Mouse (Mus musculus) megakaryocyte, adult 5-6 weeks (primary cell): ENCODE measurements around the gene Nop14. TPM values are rescaled to one million over a fixed set of nuclear protein-coding genes. Genes with fewer than 3 reads are reported as not detected.
"Not testable (repeated sequence)": the region's sequence is repeated elsewhere in the genome, so short reads cannot be mapped to it uniquely, and the experiment has no call there.

Experiments
- ATAC-seq: 2 replicates; pipeline ENCODE4 v1.8.0; 2016; ENCODE audit warnings: mild to moderate bottlenecking, inconsistent platforms; ENCODE audit not compliant: poor library complexity, severe bottlenecking
- total RNA-seq, 2 experiments: library from RNA; stranded (forward) in 1 of 2; stranded (reverse) in 1 of 2; fragments of 153-499, 151-499 nt in 1 of 2; fragments of 221-1000, 200-1000 nt in 1 of 2; gene quantifications; 2 replicates each; pipeline versions ENCODE4 v1.2.3 to v1.2.4; 2015 to 2017

Nop14 gene
- total RNA-seq, 2 experiments from 2014 or later = 10.1 to 19.2 TPM

DNA sequence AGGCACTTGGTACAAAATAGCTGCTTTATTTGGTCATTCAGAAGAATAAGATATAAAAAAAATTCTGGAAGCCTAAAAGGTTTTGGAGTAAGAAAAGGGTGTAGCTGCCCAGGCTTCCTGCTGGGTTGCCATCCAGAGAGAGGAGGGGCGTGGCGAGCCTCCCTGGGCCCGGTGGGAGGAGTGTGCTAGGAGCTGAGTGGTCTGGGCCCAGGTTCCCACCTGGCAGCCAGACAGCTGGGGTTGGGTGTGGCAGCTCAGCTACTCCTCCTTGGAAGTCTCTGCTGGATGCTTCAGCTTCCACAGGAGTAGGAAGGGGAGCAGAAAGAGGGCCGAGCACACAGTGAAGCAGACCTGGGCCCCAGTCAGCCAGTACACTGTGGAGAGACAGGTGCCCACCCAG, 26.3 kb downstream of the Nop14 start:
- ATAC-seq = no peak

DNA sequence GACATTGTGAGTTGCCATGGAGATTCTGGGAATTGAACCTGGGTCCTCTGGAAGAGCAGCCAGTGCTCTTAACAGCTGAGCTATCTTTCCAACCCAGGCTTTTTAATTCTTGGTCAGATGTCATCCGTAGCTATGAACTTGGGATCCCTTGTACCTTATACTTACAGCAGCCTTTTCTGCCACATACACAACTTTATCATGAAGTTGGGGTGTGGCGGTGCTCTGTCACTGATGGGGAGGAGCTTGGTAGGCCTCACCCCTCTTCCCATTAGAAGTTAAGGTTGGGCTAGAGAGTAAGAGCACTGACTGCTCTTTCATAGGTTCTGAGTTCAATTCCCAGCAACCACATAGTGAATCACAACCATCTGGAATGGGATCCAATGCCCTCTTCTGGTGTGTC, 27.0 kb downstream of the Nop14 start:
- ATAC-seq = no peak

- ATAC-seq = no peak
These were observed 50.0 kb downstream of the Nop14 start for GRCm38 (mm10) chr5:34609966-34610365.

DNA sequence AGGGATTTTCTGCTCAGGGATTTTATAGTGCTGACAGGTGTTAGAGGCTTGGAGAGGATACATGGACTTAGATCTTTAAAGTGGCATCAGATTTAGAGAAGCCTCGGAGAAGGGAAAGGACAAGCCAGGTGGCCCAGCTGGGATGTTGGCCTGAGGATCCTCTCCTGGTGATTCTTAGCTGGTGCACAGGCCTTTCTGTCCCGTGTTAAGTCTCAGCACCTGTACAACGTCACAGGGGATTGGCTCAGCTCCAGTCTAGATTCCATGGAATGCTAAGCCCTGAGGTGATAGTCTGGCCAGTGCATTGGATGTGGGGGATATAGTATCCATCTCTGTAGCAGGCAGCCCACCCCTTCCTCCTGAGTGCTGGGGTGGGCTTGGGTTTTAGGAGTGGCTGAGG, 51.7 kb downstream of the Nop14 start:
- no peak for ATAC-seq

DNA sequence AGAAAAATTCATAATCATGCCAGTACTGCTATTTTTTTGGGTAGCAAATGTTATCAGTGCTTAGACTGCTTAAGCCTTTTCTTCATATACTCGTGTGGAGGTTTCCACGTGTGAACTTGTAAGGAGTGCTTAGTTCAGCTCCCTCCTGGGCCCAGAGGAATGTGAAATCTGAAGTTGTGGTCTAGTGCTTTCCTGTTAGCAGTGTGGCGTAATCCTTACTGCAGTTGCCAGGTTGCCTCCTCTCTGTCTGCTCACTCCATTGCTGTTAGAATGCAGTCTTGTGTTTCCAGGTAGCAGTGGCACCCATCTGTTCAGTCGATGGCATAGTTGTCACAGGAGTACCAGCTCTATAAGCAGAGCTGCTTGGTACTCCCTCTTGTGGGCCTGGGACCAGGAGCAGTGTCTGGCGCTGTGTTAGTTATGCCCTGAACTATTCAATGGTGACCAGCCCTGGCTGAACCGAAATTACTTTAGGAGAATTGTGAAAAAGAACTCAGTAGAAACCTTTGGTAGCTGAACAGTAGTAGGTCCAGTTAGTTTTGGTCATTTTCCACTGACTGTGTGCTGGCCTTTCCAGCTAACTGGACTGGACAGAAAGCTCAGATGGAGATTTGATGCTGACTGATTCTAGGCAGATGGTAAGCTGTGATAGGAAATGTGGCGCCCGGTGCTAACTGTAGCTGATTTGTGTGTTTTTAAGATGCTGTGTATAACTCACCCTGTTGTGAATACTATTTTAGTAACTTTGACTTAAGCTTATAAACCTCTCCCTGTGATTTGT, 52.7 kb downstream of the Nop14 start:
- ATAC-seq = peak; percentile 88

- no peak for ATAC-seq
These were observed 55.4 kb downstream of the Nop14 start for GRCm38 (mm10) chr5:34604576-34604975.

DNA sequence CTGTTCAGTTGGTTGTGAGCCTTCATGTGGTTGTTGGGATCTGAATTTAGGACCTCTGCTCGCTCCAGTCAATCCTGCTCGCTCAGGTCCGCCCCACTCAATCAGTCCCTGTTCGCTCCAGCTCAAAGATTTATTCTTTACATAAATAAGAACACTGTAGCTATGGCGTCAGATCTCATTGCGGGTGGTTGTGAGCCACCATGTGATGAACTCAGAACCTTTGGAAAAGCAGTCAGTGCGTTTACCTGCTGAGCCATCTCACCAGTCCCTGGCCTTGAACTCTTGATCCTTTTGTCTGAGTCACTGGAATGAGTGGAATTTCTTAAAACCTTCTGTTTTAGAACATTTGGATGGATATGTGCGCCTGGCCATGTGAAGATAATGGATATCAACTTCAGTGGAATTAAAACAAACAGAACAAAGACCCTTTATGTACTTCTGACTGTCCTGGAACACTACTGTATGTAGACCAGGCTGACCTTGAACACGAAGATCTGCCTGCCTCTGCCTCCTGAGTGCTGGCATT, 66.7 kb downstream of the Nop14 start:
- no peak for ATAC-seq

- no peak for ATAC-seq
These were observed 67.3 kb downstream of the Nop14 start for GRCm38 (mm10) chr5:34592666-34593065.

- ATAC-seq = not testable (repeated sequence)
These were observed 67.7 kb downstream of the Nop14 start for GRCm38 (mm10) chr5:34592224-34592623.

DNA sequence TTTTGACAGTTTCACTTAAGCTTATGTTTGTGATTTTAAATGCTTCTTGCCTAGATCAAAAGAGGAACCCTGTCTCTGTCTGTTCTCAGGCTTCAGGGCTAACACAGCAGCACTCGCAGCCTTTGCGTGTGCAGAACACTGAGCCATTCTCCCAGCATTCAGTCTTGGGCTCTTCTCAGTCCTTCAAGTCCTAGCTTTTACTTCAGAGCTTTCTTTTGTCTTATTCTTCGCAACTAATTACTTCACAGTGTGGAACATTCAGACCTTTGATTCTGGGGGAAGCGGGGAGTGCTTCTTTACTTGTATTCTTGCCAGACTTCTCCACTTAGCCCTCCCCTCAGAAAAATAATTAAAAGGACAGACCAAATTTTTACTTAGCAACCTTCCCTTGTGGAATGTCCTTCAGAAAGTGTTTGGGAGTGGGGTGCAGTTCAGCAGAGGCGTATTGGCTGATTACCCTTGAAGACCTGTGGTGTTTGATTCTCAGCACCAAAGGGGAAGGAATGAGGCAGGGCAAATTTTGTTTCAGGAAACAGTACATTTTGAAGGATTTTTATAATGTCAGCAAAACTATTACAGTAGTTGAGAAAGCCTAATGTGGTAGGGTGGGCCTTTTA, 68.5 kb downstream of the Nop14 start:
- no peak for ATAC-seq

- no peak for ATAC-seq
These were observed 69.2 kb downstream of the Nop14 start for GRCm38 (mm10) chr5:34590702-34591101.

GRCm38 (mm10) chr5:34590059-34590458, 69.9 kb downstream of the Nop14 start:
- ATAC-seq = no peak

Other genes with a start within 250 kb of the Nop14 start
- 10.9 and 12.1 TPM in 2 replicates for gene Tnip2, start 146.2 kb downstream of the Nop14 start, total RNA-seq (2015)
- gene Tnip2, start 146.2 kb downstream of the Nop14 start, total RNA-seq (2017) = 34.4 and 41.3 TPM in 2 replicates
- gene Sh3bp2, start 134.3 kb downstream of the Nop14 start, total RNA-seq (2015) = 34.7 and 38.5 TPM in 2 replicates
- gene Sh3bp2, start 134.3 kb downstream of the Nop14 start, total RNA-seq (2017) = 48.1 and 60.7 TPM in 2 replicates
- 117 and 126 TPM in 2 replicates for gene Add1, start 86.5 kb downstream of the Nop14 start, total RNA-seq (2015)
- gene Add1, start 86.5 kb downstream of the Nop14 start, total RNA-seq (2017) = 137 and 192 TPM in 2 replicates
- 66.9 and 125 TPM in 2 replicates for gene Mfsd10, start 22.9 kb downstream of the Nop14 start, total RNA-seq (2015)
- 70.1 and 85.8 TPM in 2 replicates for gene Mfsd10, start 22.9 kb downstream of the Nop14 start, total RNA-seq (2017)
- 1.6 and 2.5 TPM in 2 replicates for gene Grk4, start 231 bp upstream of the Nop14 start, total RNA-seq (2015)
- 3.3 and 3.9 TPM in 2 replicates for gene Grk4, start 231 bp upstream of the Nop14 start, total RNA-seq (2017)
- 15.2 and 15.4 TPM in 2 replicates for gene Htt, start 101.6 kb upstream of the Nop14 start, total RNA-seq (2015)
- 15.4 and 16.3 TPM in 2 replicates for gene Htt, start 101.6 kb upstream of the Nop14 start, total RNA-seq (2017)
- 0.80 and 1.2 TPM in 2 replicates for gene Msantd1, start 247.9 kb upstream of the Nop14 start, total RNA-seq (2015)
- gene Msantd1, start 247.9 kb upstream of the Nop14 start, total RNA-seq (2017) = 0.44 TPM in 1 of 2 replicates, not detected in the other